Mouse (Mus musculus): ENCODE data around the gene Itgb4. TPM values are rescaled to one million over a fixed set of nuclear protein-coding genes. Genes with fewer than 3 reads are reported as not detected.

Gene Itgb4
- polyA plus RNA-seq, 1 experiment from 2014 or later, result 12.7 TPM

- no peaks in the 10 kb centered on the region for H3K9me3 ChIP-seq (ENCODE audit: control insufficient read depth, low read length)
- H3K36me3 ChIP-seq (ENCODE audit: control insufficient read depth, insufficient read depth, low read length), result peaks cover 7% of the 10 kb centered on the region; the same call in 1 of the 2 replicates
- H3K4me2 ChIP-seq (replicated peaks; ENCODE audit: low read depth), result no peak overlapping the region
- no peak overlapping the region for H3K4me3 ChIP-seq (ENCODE audit: low read depth, low read length)
- 86% methylated on average over 28 of the region's 28 CpGs for WGBS
- DNase-seq (ENCODE audit: low spot score) (no peak), ATAC-seq (ENCODE audit: low FRiP score, low TSS enrichment) (no peak)
- H3K4me1 ChIP-seq (replicated peaks; ENCODE audit: control insufficient read depth, insufficient read depth), result peaks cover 6% of the 10 kb centered on the region; the same call in 1 of the 2 replicates
- no peak for TF ChIP-seq EP300 (optimal IDR thresholded peaks at IDR 0.05)
- no peak for TF ChIP-seq CTCF (IDR thresholded peaks at IDR 0.05; ENCODE audit: low read depth)
- H3K9ac ChIP-seq (ENCODE audit: low read length), result no peak overlapping the region
- no peaks in the 10 kb centered on the region for H3K27me3 ChIP-seq (ENCODE audit: control insufficient read depth, insufficient read depth, low read length)
- H3K27ac ChIP-seq (replicated peaks), result no peak overlapping the region
These were observed 32.8 kb downstream of the Itgb4 start for GRCm38 (mm10) chr11:116007095-116007850.

- 84% methylated on average over 11 of the region's 11 CpGs for WGBS
- H3K4me2 ChIP-seq (replicated peaks; ENCODE audit: low read depth), result no peak overlapping the region
- DNase-seq (ENCODE audit: low spot score) (no peak), ATAC-seq (ENCODE audit: low FRiP score, low TSS enrichment) (no peak)
- H3K27me3 ChIP-seq (ENCODE audit: control insufficient read depth, insufficient read depth, low read length), result no peaks in the 10 kb centered on the region
- no peak overlapping the region for H3K4me3 ChIP-seq (ENCODE audit: low read depth, low read length)
- H3K9ac ChIP-seq (ENCODE audit: low read length), result no peak overlapping the region
- H3K9me3 ChIP-seq (ENCODE audit: control insufficient read depth, low read length), result no peaks in the 10 kb centered on the region
- no peak overlapping the region for H3K27ac ChIP-seq (replicated peaks)
- TF ChIP-seq EP300 (optimal IDR thresholded peaks at IDR 0.05), result no peak
- no peak for TF ChIP-seq CTCF (IDR thresholded peaks at IDR 0.05; ENCODE audit: low read depth)
- peaks cover 7% of the 10 kb centered on the region; the same call in 1 of the 2 replicates for H3K36me3 ChIP-seq (ENCODE audit: control insufficient read depth, insufficient read depth, low read length)
- peaks cover 6% of the 10 kb centered on the region; the same call in 1 of the 2 replicates for H3K4me1 ChIP-seq (replicated peaks; ENCODE audit: control insufficient read depth, insufficient read depth)
These were observed 33.9 kb downstream of the Itgb4 start for GRCm38 (mm10) chr11:116008411-116008810.

- H3K9me3 ChIP-seq (ENCODE audit: control insufficient read depth, low read length), result no peaks in the 10 kb centered on the region
- H3K9ac ChIP-seq (ENCODE audit: low read length), result no peak overlapping the region
- no peaks in the 10 kb centered on the region for H3K27me3 ChIP-seq (ENCODE audit: control insufficient read depth, insufficient read depth, low read length)
- H3K4me2 ChIP-seq (replicated peaks; ENCODE audit: low read depth), result no peak overlapping the region
- ATAC-seq (ENCODE audit: low FRiP score, low TSS enrichment), result no peak
- H3K4me1 ChIP-seq (replicated peaks; ENCODE audit: control insufficient read depth, insufficient read depth), result peaks cover 6% of the 10 kb centered on the region; the same call in 1 of the 2 replicates
- no peak for TF ChIP-seq CTCF (IDR thresholded peaks at IDR 0.05; ENCODE audit: low read depth)
- no peak overlapping the region for H3K27ac ChIP-seq (replicated peaks)
- H3K36me3 ChIP-seq (ENCODE audit: control insufficient read depth, insufficient read depth, low read length), result peaks cover 7% of the 10 kb centered on the region; the same call in 1 of the 2 replicates
- WGBS, result 88% methylated on average over 12 of the region's 13 CpGs
- no peak overlapping the region for H3K4me3 ChIP-seq (ENCODE audit: low read depth, low read length)
- no peak for DNase-seq (ENCODE audit: low spot score)
These were observed 34.4 kb downstream of the Itgb4 start for GRCm38 (mm10) chr11:116008832-116009375.

GRCm38 (mm10) chr11:116009661-116010060 is 35.2 kb downstream of the Itgb4 start:
- Histone ChIP-seq H3K4me1 (replicated peaks; ENCODE audit: control insufficient read depth, insufficient read depth) (peaks cover 6% of the 10 kb centered on the region; the same call in 1 of the 2 replicates), H3K27ac (replicated peaks) (no peak overlapping the region), H3K9me3 (ENCODE audit: control insufficient read depth, low read length) (no peaks in the 10 kb centered on the region), H3K9ac (ENCODE audit: low read length) (no peak overlapping the region), H3K36me3 (ENCODE audit: control insufficient read depth, insufficient read depth, low read length) (peaks cover 7% of the 10 kb centered on the region; the same call in 1 of the 2 replicates), H3K4me2 (replicated peaks; ENCODE audit: low read depth) (no peak overlapping the region), H3K4me3 (ENCODE audit: low read depth, low read length) (no peak overlapping the region), H3K27me3 (ENCODE audit: control insufficient read depth, insufficient read depth, low read length) (no peaks in the 10 kb centered on the region)
- TF ChIP-seq EP300 (optimal IDR thresholded peaks at IDR 0.05) (no peak), CTCF (IDR thresholded peaks at IDR 0.05; ENCODE audit: low read depth) (no peak)
- WGBS, result 91% methylated on average over 11 of the region's 11 CpGs
- ATAC-seq (ENCODE audit: low FRiP score, low TSS enrichment) (no peak), DNase-seq (ENCODE audit: low spot score) (no peak)

GRCm38 (mm10) chr11:116010146-116010545 is 35.6 kb downstream of the Itgb4 start:
- no peak overlapping the region for H3K4me2 ChIP-seq (replicated peaks; ENCODE audit: low read depth)
- H3K9ac ChIP-seq (ENCODE audit: low read length), result no peak overlapping the region
- H3K9me3 ChIP-seq (ENCODE audit: control insufficient read depth, low read length), result no peaks in the 10 kb centered on the region
- ATAC-seq (ENCODE audit: low FRiP score, low TSS enrichment) (no peak), DNase-seq (ENCODE audit: low spot score) (no peak)
- H3K4me1 ChIP-seq (replicated peaks; ENCODE audit: control insufficient read depth, insufficient read depth), result peaks cover 5% of the 10 kb centered on the region; the same call in 1 of the 2 replicates
- no peak overlapping the region for H3K4me3 ChIP-seq (ENCODE audit: low read depth, low read length)
- 81% methylated on average over 8 of the region's 8 CpGs for WGBS
- H3K27me3 ChIP-seq (ENCODE audit: control insufficient read depth, insufficient read depth, low read length), result no peaks in the 10 kb centered on the region
- H3K36me3 ChIP-seq (ENCODE audit: control insufficient read depth, insufficient read depth, low read length), result peaks cover 7% of the 10 kb centered on the region; the same call in 1 of the 2 replicates
- no peak overlapping the region for H3K27ac ChIP-seq (replicated peaks)
- TF ChIP-seq CTCF (IDR thresholded peaks at IDR 0.05; ENCODE audit: low read depth), result no peak
- TF ChIP-seq EP300 (optimal IDR thresholded peaks at IDR 0.05), result no peak

GRCm38 (mm10) chr11:116010948-116011347 is 36.4 kb downstream of the Itgb4 start:
- H3K4me3 ChIP-seq (ENCODE audit: low read depth, low read length), result no peak overlapping the region
- no peak overlapping the region for H3K27ac ChIP-seq (replicated peaks)

More at GRCm38 (mm10) chr11:116010948-116011347, 36.4 kb downstream of the Itgb4 start:
- 86% methylated on average over 5 of the region's 5 CpGs for WGBS
- DNase-seq (ENCODE audit: low spot score) (no peak), ATAC-seq (ENCODE audit: low FRiP score, low TSS enrichment) (no peak)
- Histone ChIP-seq H3K9me3 (ENCODE audit: control insufficient read depth, low read length) (no peaks in the 10 kb centered on the region), H3K4me2 (replicated peaks; ENCODE audit: low read depth) (no peak overlapping the region), H3K4me1 (replicated peaks; ENCODE audit: control insufficient read depth, insufficient read depth) (no peaks in the 10 kb centered on the region), H3K27me3 (ENCODE audit: control insufficient read depth, insufficient read depth, low read length) (no peaks in the 10 kb centered on the region), H3K36me3 (ENCODE audit: control insufficient read depth, insufficient read depth, low read length) (peaks cover 7% of the 10 kb centered on the region; the same call in 1 of the 2 replicates), H3K9ac (ENCODE audit: low read length) (no peak overlapping the region)
- no peak for TF ChIP-seq CTCF (IDR thresholded peaks at IDR 0.05; ENCODE audit: low read depth)
- TF ChIP-seq EP300 (optimal IDR thresholded peaks at IDR 0.05), result no peak
